Mouse (Mus musculus): ENCODE results near the gene Trip4. TPM values are rescaled to one million over a fixed set of nuclear protein-coding genes. Genes with fewer than 3 reads are reported as not detected.

Trip4 gene
- polyA plus RNA-seq, 1 experiment from 2014 or later = 17.6 TPM

DNA sequence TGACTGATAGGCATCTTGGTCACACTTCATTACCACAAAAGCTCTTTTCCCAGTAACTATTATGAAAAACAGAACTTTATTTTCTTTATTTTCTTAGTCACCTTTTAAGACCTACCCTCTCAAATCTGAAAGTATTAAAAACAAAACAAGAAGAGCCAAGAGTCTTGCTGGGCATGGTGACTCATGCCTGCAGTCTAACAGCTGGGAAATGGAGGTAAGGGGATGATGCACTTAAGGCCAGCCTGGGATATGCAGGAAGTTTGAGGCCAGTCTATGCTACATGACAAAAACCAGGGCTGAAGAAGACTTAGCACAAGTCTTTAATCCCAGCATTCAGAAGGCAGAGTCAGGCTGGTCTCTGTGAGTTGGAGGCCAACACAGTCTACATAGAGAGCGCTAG, 68.8 kb downstream of the Trip4 start:
- WGBS = 100% methylated on average over 1 of the region's 1 CpGs
- H3K27ac ChIP-seq (ENCODE audit: low read length) = no peak overlapping the region
- 0 out of 2 replicates have a peak, but pooled peaks cover 3% of the 10 kb centered on the region for H3K4me1 ChIP-seq (ENCODE audit: insufficient read depth, low read depth, low read length)
- DNase-seq (ENCODE audit: low spot score) (no peak), ATAC-seq (no peak)
- H3K4me3 ChIP-seq (ENCODE audit: low read depth, low read length) = no peak overlapping the region
- H3K9me3 ChIP-seq (ENCODE audit: low read length) = no peaks in the 10 kb centered on the region
- H3K4me2 ChIP-seq (replicated peaks; ENCODE audit: low read depth, low read length) = no peak overlapping the region
- H3K36me3 ChIP-seq (ENCODE audit: insufficient read depth, low read length) = no peaks in the 10 kb centered on the region
- H3K27me3 ChIP-seq (replicated peaks; ENCODE audit: insufficient read depth, low read length) = no peaks in the 10 kb centered on the region
- H3K9ac ChIP-seq (replicated peaks; ENCODE audit: low read depth) = no peak overlapping the region
- no peak for TF ChIP-seq CTCF (IDR thresholded peaks at IDR 0.05)
- TF ChIP-seq EP300 (IDR thresholded peaks at IDR 0.05) = no peak

DNA sequence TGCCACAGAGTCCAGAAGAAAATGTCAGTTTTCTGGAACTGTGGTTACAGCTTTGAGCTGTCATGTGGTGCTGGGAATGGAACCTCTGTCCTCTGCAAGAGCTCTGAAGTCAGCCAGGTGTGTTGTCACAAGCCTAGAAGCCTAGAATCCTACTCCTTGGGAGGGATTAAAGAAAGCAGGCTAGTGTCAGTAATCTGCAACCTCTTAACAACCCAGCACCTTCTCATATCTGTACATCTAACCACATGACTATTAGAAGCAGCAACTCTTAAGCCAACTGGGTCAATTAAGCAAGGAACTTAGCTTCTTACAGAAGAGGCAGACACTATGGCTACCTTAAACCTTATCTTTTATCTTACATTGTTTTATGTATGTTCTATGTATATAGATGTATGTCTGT, 71.7 kb downstream of the Trip4 start:
- TF ChIP-seq CTCF (IDR thresholded peaks at IDR 0.05) (no peak), EP300 (IDR thresholded peaks at IDR 0.05) (no peak)
- Histone ChIP-seq H3K9me3 (ENCODE audit: low read length) (no peaks in the 10 kb centered on the region), H3K36me3 (ENCODE audit: insufficient read depth, low read length) (no peaks in the 10 kb centered on the region), H3K27ac (ENCODE audit: low read length) (no peak overlapping the region), H3K9ac (replicated peaks; ENCODE audit: low read depth) (no peak overlapping the region), H3K4me3 (ENCODE audit: low read depth, low read length) (no peak overlapping the region), H3K4me2 (replicated peaks; ENCODE audit: low read depth, low read length) (no peak overlapping the region), H3K4me1 (ENCODE audit: insufficient read depth, low read depth, low read length) (no peaks in the 10 kb centered on the region), H3K27me3 (replicated peaks; ENCODE audit: insufficient read depth, low read length) (no peaks in the 10 kb centered on the region)
- DNase-seq (ENCODE audit: low spot score) (no peak), ATAC-seq (no peak)

DNA sequence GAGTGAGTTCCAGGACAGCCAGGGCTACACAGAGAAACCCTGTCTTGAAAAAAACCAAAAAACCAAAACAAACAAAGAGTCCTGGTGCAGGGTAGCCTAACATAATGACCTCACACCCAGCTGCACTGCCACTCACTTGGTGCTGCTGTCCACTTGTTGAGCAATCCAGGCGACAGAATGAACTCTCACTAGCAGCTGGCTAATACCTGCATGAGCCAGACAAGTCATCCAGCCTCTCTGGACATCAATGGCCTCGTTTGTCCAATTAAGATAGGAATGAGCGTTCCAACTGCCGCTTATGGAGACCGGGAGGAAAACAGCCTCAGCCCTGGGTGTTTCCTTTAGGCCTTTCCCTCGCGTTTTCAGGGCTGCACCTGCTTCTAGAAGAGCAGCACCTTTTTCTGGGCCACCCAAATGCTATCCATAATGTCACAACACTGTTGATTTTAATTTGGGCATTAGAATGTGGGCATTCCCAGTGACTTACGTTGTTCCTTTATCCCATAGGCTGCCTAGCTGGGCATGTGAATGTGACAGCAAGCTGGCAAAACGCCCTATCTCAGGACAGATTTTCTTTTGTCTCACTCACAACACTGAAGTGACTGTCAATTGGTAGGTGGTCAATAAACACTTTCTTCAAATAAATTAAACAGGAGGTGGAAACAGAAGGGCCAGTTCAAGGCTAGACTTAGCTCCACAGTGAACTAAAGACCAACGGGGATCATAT, 73.8 kb downstream of the Trip4 start:
- ATAC-seq = no peak
- TF ChIP-seq EP300 (IDR thresholded peaks at IDR 0.05) (no peak), CTCF (IDR thresholded peaks at IDR 0.05) (no peak)
- WGBS = 75% methylated on average over 10 of the region's 10 CpGs

DNA sequence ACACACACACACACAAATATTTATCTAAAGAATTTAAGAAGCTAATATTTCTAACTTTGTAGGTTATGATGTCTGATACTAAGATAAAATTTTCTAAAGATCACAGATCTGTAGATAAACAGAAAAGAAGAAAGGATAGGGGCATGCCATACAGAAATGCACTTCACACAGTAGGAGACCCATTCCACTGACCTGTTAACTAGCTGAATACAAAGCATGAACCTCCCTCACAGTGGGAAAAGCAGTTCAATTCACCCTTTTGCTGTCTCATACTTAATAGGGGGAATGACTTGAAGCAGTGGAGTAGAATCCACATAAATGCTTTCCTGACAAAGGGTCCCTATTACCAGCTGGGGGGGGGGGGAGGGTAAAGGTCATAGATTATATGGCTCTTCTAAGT, 75.0 kb downstream of the Trip4 start:
- Histone ChIP-seq H3K9me3 (ENCODE audit: low read length) (no peaks in the 10 kb centered on the region), H3K9ac (replicated peaks; ENCODE audit: low read depth) (no peak overlapping the region)
- TF ChIP-seq CTCF (IDR thresholded peaks at IDR 0.05) = no peak
- TF ChIP-seq EP300 (IDR thresholded peaks at IDR 0.05) = no peak

More for the DNA sequence above, 73.8 kb downstream of the Trip4 start:
- no peak for DNase-seq (ENCODE audit: low spot score)
- Histone ChIP-seq H3K4me2 (replicated peaks; ENCODE audit: low read depth, low read length) (no peak overlapping the region), H3K4me1 (ENCODE audit: insufficient read depth, low read depth, low read length) (no peaks in the 10 kb centered on the region; the same call in 1 of the 2 replicates), H3K9ac (replicated peaks; ENCODE audit: low read depth) (no peak overlapping the region), H3K36me3 (ENCODE audit: insufficient read depth, low read length) (no peaks in the 10 kb centered on the region), H3K27me3 (replicated peaks; ENCODE audit: insufficient read depth, low read length) (no peaks in the 10 kb centered on the region), H3K4me3 (ENCODE audit: low read depth, low read length) (no peak overlapping the region), H3K9me3 (ENCODE audit: low read length) (no peaks in the 10 kb centered on the region), H3K27ac (ENCODE audit: low read length) (no peak overlapping the region)

DNA sequence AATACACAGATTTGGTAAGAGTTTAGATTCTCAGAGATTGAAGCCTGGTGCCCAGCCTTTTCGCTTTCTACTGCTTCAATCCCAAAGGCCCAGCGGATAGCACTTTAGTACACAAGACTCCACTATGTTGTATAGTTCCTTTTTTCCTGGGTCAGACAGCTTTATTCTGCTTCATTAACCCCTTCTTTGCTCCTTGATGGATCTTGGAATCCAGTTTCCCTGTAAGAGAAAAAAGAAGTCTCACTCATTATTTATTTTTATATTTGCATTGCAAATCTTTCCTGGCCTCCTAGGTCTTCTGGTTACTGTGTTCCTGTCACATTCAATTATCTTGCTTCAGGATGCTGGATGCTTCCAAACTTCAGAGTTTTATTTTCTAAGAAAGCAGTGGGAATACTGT, 75.4 kb downstream of the Trip4 start:
- H3K4me3 ChIP-seq (ENCODE audit: low read depth, low read length) = no peak overlapping the region
- no peak overlapping the region for H3K9ac ChIP-seq (replicated peaks; ENCODE audit: low read depth)
- DNase-seq (ENCODE audit: low spot score) = no peak
- H3K36me3 ChIP-seq (ENCODE audit: insufficient read depth, low read length) = no peaks in the 10 kb centered on the region
- ATAC-seq = no peak
- no peaks in the 10 kb centered on the region for H3K9me3 ChIP-seq (ENCODE audit: low read length)
- no peak for TF ChIP-seq EP300 (IDR thresholded peaks at IDR 0.05)
- no peak for TF ChIP-seq CTCF (IDR thresholded peaks at IDR 0.05)
- no peak overlapping the region for H3K4me2 ChIP-seq (replicated peaks; ENCODE audit: low read depth, low read length)
- H3K27me3 ChIP-seq (replicated peaks; ENCODE audit: insufficient read depth, low read length) = no peaks in the 10 kb centered on the region
- 80% methylated on average over 2 of the region's 2 CpGs for WGBS
- no peak overlapping the region for H3K27ac ChIP-seq (ENCODE audit: low read length)
- peaks cover 5% of the 10 kb centered on the region for H3K4me1 ChIP-seq (ENCODE audit: insufficient read depth, low read depth, low read length)

More for the DNA sequence above, 75.0 kb downstream of the Trip4 start:
- no peaks in the 10 kb centered on the region for H3K27me3 ChIP-seq (replicated peaks; ENCODE audit: insufficient read depth, low read length)
- H3K4me2 ChIP-seq (replicated peaks; ENCODE audit: low read depth, low read length) = no peak overlapping the region
- peaks cover 3% of the 10 kb centered on the region for H3K4me1 ChIP-seq (ENCODE audit: insufficient read depth, low read depth, low read length)
- no peak for ATAC-seq
- no peak for DNase-seq (ENCODE audit: low spot score)
- no peaks in the 10 kb centered on the region for H3K36me3 ChIP-seq (ENCODE audit: insufficient read depth, low read length)
- no peak overlapping the region for H3K4me3 ChIP-seq (ENCODE audit: low read depth, low read length)
- no peak overlapping the region for H3K27ac ChIP-seq (ENCODE audit: low read length)

DNA sequence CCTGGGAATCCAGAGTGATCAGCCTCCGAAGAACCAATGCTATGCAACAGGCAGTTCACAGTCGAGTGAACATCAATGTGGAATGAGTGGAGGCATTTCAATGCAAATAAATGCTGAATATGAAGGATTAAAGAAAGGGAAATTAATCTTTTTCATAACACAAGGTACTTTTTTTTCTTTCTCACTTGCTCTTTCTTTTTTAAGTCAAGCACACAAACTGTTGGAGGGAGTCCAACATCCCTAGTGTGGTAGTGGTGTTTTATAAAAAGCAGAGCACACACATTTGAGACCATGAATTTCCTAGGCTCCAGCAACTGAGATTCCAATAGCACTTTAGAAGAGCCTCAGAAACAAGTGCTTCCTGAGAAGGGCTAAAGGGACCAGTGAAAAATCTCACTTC, 76.6 kb downstream of the Trip4 start:
- H3K36me3 ChIP-seq (ENCODE audit: insufficient read depth, low read length) = no peaks in the 10 kb centered on the region
- H3K27ac ChIP-seq (ENCODE audit: low read length) = peak overlapping the region; percentile 43; the same call in 1 of the 2 replicates
- no peaks in the 10 kb centered on the region for H3K9me3 ChIP-seq (ENCODE audit: low read length)
- DNase-seq (ENCODE audit: low spot score) (peak; percentile 21), ATAC-seq (no peak)
- H3K4me2 ChIP-seq (replicated peaks; ENCODE audit: low read depth, low read length) = no peak overlapping the region
- no peak for TF ChIP-seq CTCF (IDR thresholded peaks at IDR 0.05)
- no peak for TF ChIP-seq EP300 (IDR thresholded peaks at IDR 0.05)
- no peaks in the 10 kb centered on the region for H3K27me3 ChIP-seq (replicated peaks; ENCODE audit: insufficient read depth, low read length)
- WGBS = 48% methylated on average over 2 of the region's 2 CpGs
- H3K9ac ChIP-seq (replicated peaks; ENCODE audit: low read depth) = no peak overlapping the region
- no peak overlapping the region for H3K4me3 ChIP-seq (ENCODE audit: low read depth, low read length)
- peaks cover 5% of the 10 kb centered on the region for H3K4me1 ChIP-seq (ENCODE audit: insufficient read depth, low read depth, low read length)

Data from lung, postnatal 0 days (tissue).